Mouse (Mus musculus): ENCODE measurements around the gene Wdr70. TPM values are rescaled to one million over a fixed set of nuclear protein-coding genes. Genes with fewer than 3 reads are reported as not detected.

The Wdr70 gene
- polyA plus RNA-seq, 2 experiments = 10.5 to 18.0 TPM

GRCm38 (mm10) chr15:7886591-7886990 is 212.4 kb downstream of the Wdr70 start:
- Histone ChIP-seq H3K4me2 (ENCODE audit: low read depth) (no peak overlapping the region), H3K9me3 (ENCODE audit: control insufficient read depth, low read length) (no peaks in the 10 kb centered on the region), H3K9ac (replicated peaks) (no peak overlapping the region), H3K27me3 (ENCODE audit: control insufficient read depth, insufficient read depth, low read length) (no peaks in the 10 kb centered on the region), H3K27ac (no peak overlapping the region), H3K4me3 (ENCODE audit: insufficient read depth in 1 of 2, low read depth in 2 of 2, low read length in 2 of 2) (no peak overlapping the region), H3K4me1 (replicated peaks; ENCODE audit: control insufficient read depth in 2 of 2, insufficient read depth in 2 of 2, low read length in 1 of 2) (0 out of 4 replicates have a peak, but pooled peaks cover 0 to 2% of the 10 kb centered on the region in 2 experiments), H3K36me3 (replicated peaks; ENCODE audit: control insufficient read depth, insufficient read depth, low read depth) (no peaks in the 10 kb centered on the region)
- ATAC-seq (ENCODE audit: insufficient read depth) (no peak), DNase-seq (ENCODE audit: low read depth in 3 of 3, low spot score in 3 of 3) (no peak)
- TF ChIP-seq EP300 (IDR thresholded peaks at IDR 0.05; ENCODE audit: low read depth) (no peak), CTCF (IDR thresholded peaks at IDR 0.05; ENCODE audit: low read depth) (no peak)
- WGBS (ENCODE audit: insufficient replicate concordance) = 66% methylated on average over 8 of the region's 8 CpGs

GRCm38 (mm10) chr15:7885106-7885505 is 213.9 kb downstream of the Wdr70 start:
- Histone ChIP-seq H3K4me3 (ENCODE audit: insufficient read depth in 1 of 2, low read depth in 2 of 2, low read length in 2 of 2) (no peak overlapping the region), H3K27me3 (ENCODE audit: control insufficient read depth, insufficient read depth, low read length) (no peaks in the 10 kb centered on the region), H3K4me2 (ENCODE audit: low read depth) (no peak overlapping the region), H3K36me3 (replicated peaks; ENCODE audit: control insufficient read depth, insufficient read depth, low read depth) (no peaks in the 10 kb centered on the region), H3K9me3 (ENCODE audit: control insufficient read depth, low read length) (no peaks in the 10 kb centered on the region), H3K4me1 (replicated peaks; ENCODE audit: control insufficient read depth in 2 of 2, insufficient read depth in 2 of 2, low read length in 1 of 2) (no peaks in the 10 kb centered on the region), H3K27ac (no peak overlapping the region), H3K9ac (replicated peaks) (no peak overlapping the region)
- TF ChIP-seq EP300 (IDR thresholded peaks at IDR 0.05; ENCODE audit: low read depth) (no peak), CTCF (IDR thresholded peaks at IDR 0.05; ENCODE audit: low read depth) (no peak)
- DNase-seq (ENCODE audit: low read depth in 3 of 3, low spot score in 3 of 3) = no peak
- 68% methylated on average over 10 of the region's 10 CpGs for WGBS (ENCODE audit: insufficient replicate concordance)
- ATAC-seq (ENCODE audit: insufficient read depth) = no peak

GRCm38 (mm10) chr15:7884181-7884580 is 214.8 kb downstream of the Wdr70 start:
- DNase-seq (ENCODE audit: low read depth in 3 of 3, low spot score in 3 of 3) = no peak
- Histone ChIP-seq H3K4me2 (ENCODE audit: low read depth) (no peak overlapping the region), H3K27me3 (ENCODE audit: control insufficient read depth, insufficient read depth, low read length) (no peaks in the 10 kb centered on the region), H3K27ac (no peak overlapping the region), H3K4me1 (replicated peaks; ENCODE audit: control insufficient read depth in 2 of 2, insufficient read depth in 2 of 2, low read length in 1 of 2) (no peaks in the 10 kb centered on the region), H3K4me3 (ENCODE audit: insufficient read depth in 1 of 2, low read depth in 2 of 2, low read length in 2 of 2) (no peak overlapping the region), H3K36me3 (replicated peaks; ENCODE audit: control insufficient read depth, insufficient read depth, low read depth) (no peaks in the 10 kb centered on the region), H3K9me3 (ENCODE audit: control insufficient read depth, low read length) (no peaks in the 10 kb centered on the region), H3K9ac (replicated peaks) (no peak overlapping the region)
- no peak for ATAC-seq (ENCODE audit: insufficient read depth)
- WGBS (ENCODE audit: insufficient replicate concordance) = 79% methylated on average over 11 of the region's 11 CpGs
- TF ChIP-seq CTCF (IDR thresholded peaks at IDR 0.05; ENCODE audit: low read depth) = no peak
- no peak for TF ChIP-seq EP300 (IDR thresholded peaks at IDR 0.05; ENCODE audit: low read depth)

- Histone ChIP-seq H3K27ac (no peak overlapping the region), H3K4me1 (replicated peaks; ENCODE audit: control insufficient read depth in 2 of 2, insufficient read depth in 2 of 2, low read length in 1 of 2) (no peaks in the 10 kb centered on the region), H3K27me3 (ENCODE audit: control insufficient read depth, insufficient read depth, low read length) (no peaks in the 10 kb centered on the region), H3K9me3 (ENCODE audit: control insufficient read depth, low read length) (no peaks in the 10 kb centered on the region), H3K9ac (replicated peaks) (no peak overlapping the region), H3K4me2 (ENCODE audit: low read depth) (no peak overlapping the region), H3K36me3 (replicated peaks; ENCODE audit: control insufficient read depth, insufficient read depth, low read depth) (no peaks in the 10 kb centered on the region), H3K4me3 (ENCODE audit: insufficient read depth in 1 of 2, low read depth in 2 of 2, low read length in 2 of 2) (no peak overlapping the region)
- WGBS (ENCODE audit: insufficient replicate concordance) = 76% methylated on average over 7 of the region's 7 CpGs
- TF ChIP-seq CTCF (IDR thresholded peaks at IDR 0.05; ENCODE audit: low read depth) (no peak), EP300 (IDR thresholded peaks at IDR 0.05; ENCODE audit: low read depth) (no peak)
- ATAC-seq (ENCODE audit: insufficient read depth) = no peak
- DNase-seq (ENCODE audit: low read depth in 3 of 3, low spot score in 3 of 3) = no peak
These were observed 219.1 kb downstream of the Wdr70 start for GRCm38 (mm10) chr15:7879956-7880355.

- H3K36me3 ChIP-seq (replicated peaks; ENCODE audit: control insufficient read depth, insufficient read depth, low read depth) = no peaks in the 10 kb centered on the region
- TF ChIP-seq CTCF (IDR thresholded peaks at IDR 0.05; ENCODE audit: low read depth) (no peak), EP300 (IDR thresholded peaks at IDR 0.05; ENCODE audit: low read depth) (no peak)
- ATAC-seq (ENCODE audit: insufficient read depth) (no peak), DNase-seq (ENCODE audit: low read depth in 3 of 3, low spot score in 3 of 3) (no peak)
- WGBS (ENCODE audit: insufficient replicate concordance) = 78% methylated on average over 10 of the region's 10 CpGs
- H3K27ac ChIP-seq = no peak overlapping the region
- H3K9me3 ChIP-seq (ENCODE audit: control insufficient read depth, low read length) = no peaks in the 10 kb centered on the region
- H3K4me1 ChIP-seq (replicated peaks; ENCODE audit: control insufficient read depth in 2 of 2, insufficient read depth in 2 of 2, low read length in 1 of 2) = no peaks in the 10 kb centered on the region
- no peak overlapping the region for H3K4me3 ChIP-seq (ENCODE audit: insufficient read depth in 1 of 2, low read depth in 2 of 2, low read length in 2 of 2)
- H3K4me2 ChIP-seq (ENCODE audit: low read depth) = no peak overlapping the region
- H3K27me3 ChIP-seq (ENCODE audit: control insufficient read depth, insufficient read depth, low read length) = no peaks in the 10 kb centered on the region
- no peak overlapping the region for H3K9ac ChIP-seq (replicated peaks)
These were observed 220.1 kb downstream of the Wdr70 start for GRCm38 (mm10) chr15:7878861-7879260.

Data from liver, embryonic 14.5 days (tissue).